Mouse (Mus musculus): Measurements from ENCODE around the gene Nabp1. TPM values are rescaled to one million over a fixed set of nuclear protein-coding genes. Genes with fewer than 3 reads are reported as not detected.

The Nabp1 gene
- polyA plus RNA-seq, 1 experiment, result 176 TPM

GRCm38 (mm10) chr1:51502353-51502752 is 24.1 kb upstream of the Nabp1 start:
- Histone ChIP-seq H3K27ac (ENCODE audit: insufficient read depth, low read depth, low read length) (no peak overlapping the region), H3K4me3 (ENCODE audit: insufficient read depth, low read depth, low read length) (no peak overlapping the region), H3K4me1 (ENCODE audit: control insufficient read depth, insufficient read depth, low read length) (no peaks in the 10 kb centered on the region)
- TF ChIP-seq CTCF (IDR thresholded peaks at IDR 0.05; ENCODE audit: insufficient read depth, low read depth, low read length), result no peak
- TF ChIP-seq POLR2A (IDR thresholded peaks at IDR 0.05; ENCODE audit: insufficient read depth, low read depth, low read length), result no peak
- WGBS, result 94% methylated on average over 5 of the region's 5 CpGs

- H3K27ac ChIP-seq (ENCODE audit: insufficient read depth, low read depth, low read length), result no peak overlapping the region
- TF ChIP-seq CTCF (IDR thresholded peaks at IDR 0.05; ENCODE audit: insufficient read depth, low read depth, low read length), result no peak
- no peak for TF ChIP-seq POLR2A (IDR thresholded peaks at IDR 0.05; ENCODE audit: insufficient read depth, low read depth, low read length)
- 88% methylated on average over 12 of the region's 12 CpGs for WGBS
- no peaks in the 10 kb centered on the region for H3K4me1 ChIP-seq (ENCODE audit: control insufficient read depth, insufficient read depth, low read length)
- no peak overlapping the region for H3K4me3 ChIP-seq (ENCODE audit: insufficient read depth, low read depth, low read length)
Measured at GRCm38 (mm10) chr1:51501251-51501650, 23.0 kb upstream of the Nabp1 start.

- WGBS, result 71% methylated on average over 2 of the region's 2 CpGs
- Histone ChIP-seq H3K4me3 (ENCODE audit: insufficient read depth, low read depth, low read length) (no peak overlapping the region), H3K27ac (ENCODE audit: insufficient read depth, low read depth, low read length) (no peak overlapping the region), H3K4me1 (ENCODE audit: control insufficient read depth, insufficient read depth, low read length) (no peaks in the 10 kb centered on the region)
- TF ChIP-seq CTCF (IDR thresholded peaks at IDR 0.05; ENCODE audit: insufficient read depth, low read depth, low read length) (no peak), POLR2A (IDR thresholded peaks at IDR 0.05; ENCODE audit: insufficient read depth, low read depth, low read length) (no peak)
Measured at GRCm38 (mm10) chr1:51498601-51499098, 20.4 kb upstream of the Nabp1 start.

- TF ChIP-seq CTCF (IDR thresholded peaks at IDR 0.05; ENCODE audit: insufficient read depth, low read depth, low read length), result no peak
- WGBS, result 97% methylated on average over 1 of the region's 1 CpGs
- no peak overlapping the region for H3K27ac ChIP-seq (ENCODE audit: insufficient read depth, low read depth, low read length)
- no peaks in the 10 kb centered on the region for H3K4me1 ChIP-seq (ENCODE audit: control insufficient read depth, insufficient read depth, low read length)
- H3K4me3 ChIP-seq (ENCODE audit: insufficient read depth, low read depth, low read length), result no peak overlapping the region
Measured at GRCm38 (mm10) chr1:51496163-51496562, 17.9 kb upstream of the Nabp1 start.

GRCm38 (mm10) chr1:51493592-51494307 is 15.5 kb upstream of the Nabp1 start:
- TF ChIP-seq POLR2A (IDR thresholded peaks at IDR 0.05; ENCODE audit: insufficient read depth, low read depth, low read length) (no peak), CTCF (IDR thresholded peaks at IDR 0.05; ENCODE audit: insufficient read depth, low read depth, low read length) (no peak)
- WGBS, result 89% methylated on average over 7 of the region's 7 CpGs
- Histone ChIP-seq H3K4me1 (ENCODE audit: control insufficient read depth, insufficient read depth, low read length) (no peaks in the 10 kb centered on the region), H3K4me3 (ENCODE audit: insufficient read depth, low read depth, low read length) (no peak overlapping the region), H3K27ac (ENCODE audit: insufficient read depth, low read depth, low read length) (no peak overlapping the region)

- Histone ChIP-seq H3K27ac (ENCODE audit: insufficient read depth, low read depth, low read length) (no peak overlapping the region), H3K4me3 (ENCODE audit: insufficient read depth, low read depth, low read length) (no peak overlapping the region), H3K4me1 (ENCODE audit: control insufficient read depth, insufficient read depth, low read length) (no peaks in the 10 kb centered on the region)
- WGBS, result 83% methylated on average over 1 of the region's 1 CpGs
- TF ChIP-seq POLR2A (IDR thresholded peaks at IDR 0.05; ENCODE audit: insufficient read depth, low read depth, low read length) (no peak), CTCF (IDR thresholded peaks at IDR 0.05; ENCODE audit: insufficient read depth, low read depth, low read length) (no peak)
Measured at GRCm38 (mm10) chr1:51486291-51486690, 8.1 kb upstream of the Nabp1 start.

GRCm38 (mm10) chr1:51480386-51480785 is 2.2 kb upstream of the Nabp1 start:
- Histone ChIP-seq H3K4me3 (ENCODE audit: insufficient read depth, low read depth, low read length) (no peak overlapping the region), H3K4me1 (ENCODE audit: control insufficient read depth, insufficient read depth, low read length) (peaks cover 5% of the 10 kb centered on the region; the same call in 1 of the 2 replicates), H3K27ac (ENCODE audit: insufficient read depth, low read depth, low read length) (no peak overlapping the region)
- no peak for TF ChIP-seq CTCF (IDR thresholded peaks at IDR 0.05; ENCODE audit: insufficient read depth, low read depth, low read length)
- no peak for TF ChIP-seq POLR2A (IDR thresholded peaks at IDR 0.05; ENCODE audit: insufficient read depth, low read depth, low read length)

- Histone ChIP-seq H3K4me1 (ENCODE audit: control insufficient read depth, insufficient read depth, low read length) (peaks cover 5% of the 10 kb centered on the region; the same call in 1 of the 2 replicates), H3K27ac (ENCODE audit: insufficient read depth, low read depth, low read length) (no peak overlapping the region), H3K4me3 (ENCODE audit: insufficient read depth, low read depth, low read length) (no peak overlapping the region)
- 97% methylated on average over 1 of the region's 1 CpGs for WGBS
- TF ChIP-seq POLR2A (IDR thresholded peaks at IDR 0.05; ENCODE audit: insufficient read depth, low read depth, low read length) (no peak), CTCF (IDR thresholded peaks at IDR 0.05; ENCODE audit: insufficient read depth, low read depth, low read length) (no peak)
Measured at GRCm38 (mm10) chr1:51479691-51480090, 1.5 kb upstream of the Nabp1 start.

- no peak for TF ChIP-seq CTCF (IDR thresholded peaks at IDR 0.05; ENCODE audit: insufficient read depth, low read depth, low read length)
- TF ChIP-seq POLR2A (IDR thresholded peaks at IDR 0.05; ENCODE audit: insufficient read depth, low read depth, low read length), result no peak
- Histone ChIP-seq H3K4me1 (ENCODE audit: control insufficient read depth, insufficient read depth, low read length) (peaks cover 5% of the 10 kb centered on the region; the same call in 1 of the 2 replicates), H3K27ac (ENCODE audit: insufficient read depth, low read depth, low read length) (no peak overlapping the region), H3K4me3 (ENCODE audit: insufficient read depth, low read depth, low read length) (no peak overlapping the region)
- WGBS, result 80% methylated on average over 1 of the region's 1 CpGs
Measured at GRCm38 (mm10) chr1:51479027-51479329, 753 bp upstream of the Nabp1 start.

Measured in olfactory bulb, adult 2 months (tissue).